Mouse (Mus musculus) mouse trophoblast stem cell (cell line): Measurements from ENCODE around the gene Ipcef1.

Source experiments
- in situ Hi-C, 2 experiments: fragments of 300-500 bp; cut with MseI, MboI; formaldehyde crosslinking; loops; 2 replicates in 1 of 2; 3 replicates in 1 of 2; pipeline ENCODE4 v1.15.1; 2025

Gene Ipcef1

GRCm38 (mm10) chr10:6889640-6890245 is 162.5 kb downstream of the Ipcef1 start:
- in situ Hi-C loops = loop anchor here in 1 of 2 experiments (10.0 kb wide), 1 partner anchor 185 kb away; no protein-coding TSS in a partner anchor

DNA sequence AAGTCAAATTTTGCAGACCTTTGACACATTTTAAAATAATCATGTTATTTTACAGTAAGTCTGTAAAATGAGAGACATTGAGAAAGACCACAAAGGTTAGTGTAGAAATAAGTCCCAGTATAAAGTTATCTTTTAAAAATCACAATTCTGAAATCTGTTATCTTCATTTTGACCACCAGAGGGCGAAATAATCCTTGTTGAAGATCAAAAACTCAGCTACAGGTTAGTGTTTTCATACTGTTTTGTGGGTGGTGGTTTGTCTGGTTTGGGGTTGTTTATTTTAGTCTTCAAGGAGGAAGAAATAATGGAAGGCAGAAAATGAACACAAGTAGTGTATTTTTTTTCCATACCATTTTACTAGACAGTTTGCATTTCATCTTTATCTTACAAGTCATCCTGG is 166.8 kb downstream of the Ipcef1 start:
- in situ Hi-C loops = loop anchor here in 1 of 2 experiments (10.0 kb wide), 1 partner anchor 189 kb away; no protein-coding TSS in a partner anchor

DNA sequence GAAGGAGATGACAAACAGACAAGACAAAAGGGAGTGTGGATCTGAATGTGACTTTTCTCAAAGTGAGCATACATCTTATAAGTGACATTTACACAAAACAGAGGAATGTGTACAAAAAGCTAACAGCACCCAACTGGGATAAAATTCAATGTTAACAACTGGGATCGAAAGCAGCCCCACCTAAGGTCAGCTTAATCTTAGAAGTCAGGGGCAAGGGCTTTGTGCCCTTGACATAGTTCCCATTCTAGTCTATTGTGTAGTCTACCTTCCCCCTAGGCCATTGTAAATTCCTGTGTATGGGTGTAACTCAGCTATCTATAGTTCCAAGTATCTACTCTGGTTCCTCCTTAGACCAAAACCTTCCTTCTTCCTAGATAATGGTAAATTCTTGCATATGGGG is 170.2 kb downstream of the Ipcef1 start:
- in situ Hi-C loops = loop anchor here in 1 of 2 experiments (10.0 kb wide), 1 partner anchor 193 kb away; no protein-coding TSS in a partner anchor

- in situ Hi-C loops = no loop called here
Measured at GRCm38 (mm10) chr10:6878276-6878881, 173.9 kb downstream of the Ipcef1 start.

DNA sequence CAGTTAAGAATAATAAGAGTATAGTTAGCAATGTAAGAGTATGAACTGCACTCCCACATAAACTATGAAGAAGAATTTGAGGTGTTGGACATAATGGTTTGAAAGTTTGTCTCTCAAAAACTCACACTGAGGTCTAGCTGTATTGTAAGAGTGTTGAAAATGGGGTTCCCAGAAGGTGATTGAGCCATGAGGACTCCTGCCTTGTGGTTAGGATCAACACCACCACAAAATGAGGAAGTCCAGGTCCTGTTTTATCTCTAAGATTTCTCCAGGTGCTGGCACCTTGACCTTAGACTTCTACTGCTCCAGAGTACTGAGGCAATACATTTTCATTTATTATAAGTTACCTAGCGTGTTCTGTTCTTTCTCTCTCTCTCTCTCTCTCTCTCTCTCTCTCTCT is 178.4 kb downstream of the Ipcef1 start:
- in situ Hi-C loops = no loop called here

GRCm38 (mm10) chr10:6871418-6872072 is 180.7 kb downstream of the Ipcef1 start:
- in situ Hi-C loops = no loop called here

DNA sequence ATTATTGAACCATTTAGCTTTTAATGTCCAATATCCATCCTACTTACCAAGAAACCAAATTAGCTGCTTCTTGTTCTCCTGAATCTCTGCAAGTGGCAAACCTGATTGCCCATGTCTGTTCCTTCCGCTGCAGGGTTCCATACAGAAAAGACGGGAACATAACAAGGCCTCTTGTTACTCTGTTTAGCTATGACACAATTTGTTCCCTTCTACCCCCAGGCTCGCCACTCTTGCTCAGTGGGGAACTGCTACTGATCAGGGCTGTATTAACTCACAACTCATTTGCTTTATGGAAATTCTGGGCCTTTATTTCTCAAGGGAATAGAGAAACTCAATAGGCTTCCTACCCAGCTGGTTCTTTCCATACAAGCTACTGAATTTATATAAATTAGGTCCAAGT is 196.5 kb downstream of the Ipcef1 start:
- in situ Hi-C loops = no loop called here

GRCm38 (mm10) chr10:6848834-6849233 is 203.4 kb downstream of the Ipcef1 start:
- in situ Hi-C loops = no loop called here

DNA sequence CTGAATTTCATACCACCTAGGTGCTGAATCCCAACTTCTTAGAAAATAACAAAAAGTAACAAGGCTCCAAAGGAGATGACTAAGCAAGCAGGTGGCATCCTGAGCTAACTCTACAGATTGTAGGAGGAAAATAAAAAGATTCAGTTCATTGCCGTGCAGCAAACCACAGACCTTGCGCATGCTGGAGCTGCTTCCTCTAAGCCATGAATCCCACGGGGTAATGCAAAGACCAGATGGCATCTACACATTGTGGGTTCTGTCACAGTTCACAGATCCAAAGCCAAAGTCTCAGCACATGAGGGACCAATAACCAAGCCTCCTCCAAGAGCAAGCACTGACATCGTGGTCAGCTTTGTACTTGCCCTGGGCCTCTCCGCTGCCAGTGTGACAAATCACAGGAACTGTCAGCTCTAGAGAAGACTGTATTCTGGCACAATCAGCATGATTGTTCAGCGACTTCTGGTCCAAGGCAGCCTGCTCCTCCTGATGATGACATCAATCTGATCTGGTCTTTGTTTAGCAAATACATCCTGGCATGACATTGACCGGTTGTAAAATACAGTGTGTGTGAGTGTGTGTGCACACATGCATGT is 204.0 kb downstream of the Ipcef1 start:
- in situ Hi-C loops = no loop called here

GRCm38 (mm10) chr10:6846283-6846682 is 206.0 kb downstream of the Ipcef1 start:
- in situ Hi-C loops = no loop called here

- in situ Hi-C loops = no loop called here
Measured at GRCm38 (mm10) chr10:6842225-6842624, 210.1 kb downstream of the Ipcef1 start.
